Mouse (Mus musculus) yolk sac, embryonic 10.5 days (tissue): Measurements from ENCODE around the gene Arhgef28.
A peak's percentile ranks its signal among the peaks of the same experiment; 100 is the strongest.

ENCODE experiments used
- DNase-seq: peaks from one replicate; pipeline ENCODE4 v3.0.0-alpha.2; 2017; ENCODE audit warnings: low spot score

Gene Arhgef28

GRCm38 (mm10) chr13:98205771-98206545 lies at the start of gene Arhgef28:
Arhgef28 (minus strand) TSS chr13:98206439.
- DNase-seq = peak; percentile 64

GRCm38 (mm10) chr13:98254921-98255320 lies 48.7 kb upstream of the Arhgef28 start:
- no peak for DNase-seq

- DNase-seq = no peak
Measured at GRCm38 (mm10) chr13:98249594-98249993, 43.4 kb upstream of the Arhgef28 start.

GRCm38 (mm10) chr13:98245386-98245785 lies 39.1 kb upstream of the Arhgef28 start:
- DNase-seq = no peak

- DNase-seq = no peak
Measured at GRCm38 (mm10) chr13:98244571-98245350, 38.5 kb upstream of the Arhgef28 start.

- DNase-seq = no peak
Measured at GRCm38 (mm10) chr13:98241531-98242282, 35.5 kb upstream of the Arhgef28 start.

- peak; percentile 23 for DNase-seq
Measured at GRCm38 (mm10) chr13:98239978-98240641, 33.9 kb upstream of the Arhgef28 start.

- DNase-seq = no peak
Measured at GRCm38 (mm10) chr13:98235451-98235850, 29.2 kb upstream of the Arhgef28 start.

- no peak for DNase-seq
Measured at GRCm38 (mm10) chr13:98230511-98230910, 24.3 kb upstream of the Arhgef28 start.

- DNase-seq = no peak
Measured at GRCm38 (mm10) chr13:98226225-98226624, 20.0 kb upstream of the Arhgef28 start.

- no peak for DNase-seq
Measured at GRCm38 (mm10) chr13:98222848-98223247, 16.6 kb upstream of the Arhgef28 start.

- DNase-seq = no peak
Measured at GRCm38 (mm10) chr13:98210137-98210536, 3.9 kb upstream of the Arhgef28 start.

GRCm38 (mm10) chr13:98208842-98209241 lies 2.6 kb upstream of the Arhgef28 start:
- peak; percentile 5 for DNase-seq

GRCm38 (mm10) chr13:98206546-98206870 lies 269 bp upstream of the Arhgef28 start:
- DNase-seq = no peak

- no peak for DNase-seq
Measured at GRCm38 (mm10) chr13:98205111-98205510, 1.1 kb downstream of the Arhgef28 start.

GRCm38 (mm10) chr13:98204371-98204770 lies 1.9 kb downstream of the Arhgef28 start:
- DNase-seq = no peak

- DNase-seq = no peak
Measured at GRCm38 (mm10) chr13:98201436-98201835, 4.8 kb downstream of the Arhgef28 start.

GRCm38 (mm10) chr13:98192596-98192995 lies 13.6 kb downstream of the Arhgef28 start:
- DNase-seq = no peak

- no peak for DNase-seq
Measured at GRCm38 (mm10) chr13:98188500-98188899, 17.7 kb downstream of the Arhgef28 start.

- no peak for DNase-seq
Measured at GRCm38 (mm10) chr13:98187904-98188303, 18.3 kb downstream of the Arhgef28 start.

- DNase-seq = no peak
Measured at GRCm38 (mm10) chr13:98186179-98186578, 20.1 kb downstream of the Arhgef28 start.

- no peak for DNase-seq
Measured at GRCm38 (mm10) chr13:98184632-98185031, 21.6 kb downstream of the Arhgef28 start.
